ENCODE assay signal across 8 mouse cellular contexts in genomic region chr9:64045117-64045890, GRCm38 (mm10). TPM values are rescaled to one million over a fixed set of nuclear protein-coding genes. Genes with fewer than 3 reads are reported as not detected.
A peak's percentile ranks its signal among the peaks of the same experiment; 100 is the strongest.
DNase-seq lines count a peak whose midpoint lies in the region; ATAC-seq and TF ChIP-seq lines count a peak whose summit lies in the region.

No protein-coding gene starts in this region.

- H3K4me2 ChIP-seq in lung, postnatal 0 days (replicated peaks; ENCODE audit: low read depth, low read length) = 0 out of 2 replicates have a peak overlapping the region, but pooled peaks have one; percentile 0
- no peak overlapping the region for H3K4me2 ChIP-seq in stomach, embryonic 14.5 days (replicated peaks; ENCODE audit: low read depth, low read length)

- H3K36me3 ChIP-seq in ES-E14 (ENCODE audit: control insufficient read depth, insufficient read depth, low read length, poor library complexity, severe bottlenecking) = no peaks in the 10 kb centered on the region
- H3K36me3 ChIP-seq in heart, adult 2 months (ENCODE audit: control insufficient read depth, insufficient read depth, low read length) = no peaks in the 10 kb centered on the region
- H3K36me3 ChIP-seq in lung, postnatal 0 days (ENCODE audit: insufficient read depth, low read length) = no peaks in the 10 kb centered on the region
- H3K36me3 ChIP-seq in stomach, embryonic 14.5 days (ENCODE audit: control insufficient read depth, insufficient read depth, low read length) = no peaks in the 10 kb centered on the region

- no peak for TF ChIP-seq POLR2A in heart, adult 2 months (IDR thresholded peaks at IDR 0.05; ENCODE audit: insufficient read depth, low read depth, low read length)

- H3K9me3 ChIP-seq in ES-E14 (ENCODE audit: control insufficient read depth, insufficient read depth, low read depth, low read length) = no peaks in the 10 kb centered on the region
- H3K9me3 ChIP-seq in lung, postnatal 0 days (ENCODE audit: low read length) = no peaks in the 10 kb centered on the region
- H3K9me3 ChIP-seq in stomach, embryonic 14.5 days (ENCODE audit: control insufficient read depth, low read depth, low read length) = no peaks in the 10 kb centered on the region

- no peak overlapping the region for H3K4me3 ChIP-seq in ES-E14 (ENCODE audit: insufficient read depth in 1 of 2, low read depth in 1 of 2, low read length in 2 of 2, poor library complexity in 1 of 2, severe bottlenecking in 1 of 2)
- no peak overlapping the region for H3K4me3 ChIP-seq in heart, adult 2 months
- no peak overlapping the region for H3K4me3 ChIP-seq in lung, postnatal 0 days (ENCODE audit: low read depth, low read length)
- no peak overlapping the region for H3K4me3 ChIP-seq in stomach, embryonic 14.5 days (ENCODE audit: low read depth, low read length)

- no peaks in the 10 kb centered on the region for H3K79me2 ChIP-seq in heart, adult 2 months (replicated peaks; ENCODE audit: control insufficient read depth, insufficient read depth, low read length)

- H3K27me3 ChIP-seq in heart, adult 2 months (ENCODE audit: control insufficient read depth, insufficient read depth, low read length) = no peaks in the 10 kb centered on the region
- no peaks in the 10 kb centered on the region for H3K27me3 ChIP-seq in lung, postnatal 0 days (replicated peaks; ENCODE audit: insufficient read depth, low read length)
- H3K27me3 ChIP-seq in stomach, embryonic 14.5 days (ENCODE audit: control insufficient read depth, insufficient read depth, low read length) = no peaks in the 10 kb centered on the region

- intact Hi-C loops in heart, adult 2 months (cut with DNase I) = no loop called here

- H3K27ac ChIP-seq in ES-E14 (ENCODE audit: insufficient read depth, low read depth, low read length, poor library complexity, severe bottlenecking) = peak overlapping the region; percentile 13; the same call in 1 of the 2 replicates
- H3K27ac ChIP-seq in heart, adult 2 months = peak overlapping the region; percentile 58
- peak overlapping the region; percentile 81 for H3K27ac ChIP-seq in lung, postnatal 0 days (ENCODE audit: low read length)
- peak overlapping the region; percentile 74 for H3K27ac ChIP-seq in stomach, embryonic 14.5 days (ENCODE audit: low read length)

- no peak for DNase-seq in ES-E14 (ENCODE audit: low read depth, low spot score)
- DNase-seq in adrenal gland, postnatal 36 days = peak; percentile 40 to 70
- DNase-seq in heart, adult 2 months = peak; percentile 61 to 72
- peak; percentile 68 for DNase-seq in kidney, adult 9 months
- peak; percentile 82 for DNase-seq in lung, postnatal 0 days (ENCODE audit: low spot score)
- no peak for DNase-seq in frontal cortex, postnatal 10 days (ENCODE audit: low spot score in 2 of 2)
- no peak for DNase-seq in cerebellum, postnatal 4 days (ENCODE audit: low spot score in 2 of 2)

- H3K4me1 ChIP-seq in ES-E14 (ENCODE audit: control insufficient read depth in 2 of 2, insufficient read depth in 2 of 2, low read length in 2 of 2, poor library complexity in 1 of 2) = peaks cover 10 to 29% of the 10 kb centered on the region in 2 experiments
- H3K4me1 ChIP-seq in heart, adult 2 months (ENCODE audit: control insufficient read depth, insufficient read depth, low read length) = peaks cover 12% of the 10 kb centered on the region
- H3K4me1 ChIP-seq in lung, postnatal 0 days (ENCODE audit: insufficient read depth, low read depth, low read length) = 0 out of 2 replicates have a peak, but pooled peaks cover 11% of the 10 kb centered on the region
- peaks cover 23% of the 10 kb centered on the region for H3K4me1 ChIP-seq in stomach, embryonic 14.5 days (ENCODE audit: control insufficient read depth, insufficient read depth, low read length)

- peak; percentile 27 for TF ChIP-seq CTCF in heart, adult 2 months (IDR thresholded peaks at IDR 0.05)
- TF ChIP-seq CTCF in lung, postnatal 0 days (IDR thresholded peaks at IDR 0.05) = peak; percentile 40

- peak; percentile 81 for ATAC-seq in lung, postnatal 0 days
- peak; percentile 88 for ATAC-seq in stomach, embryonic 14.5 days (ENCODE audit: insufficient number of reproducible peaks, insufficient read depth, low FRiP score, low read depth)

- TF ChIP-seq EP300 in heart, adult 2 months (IDR thresholded peaks at IDR 0.05; ENCODE audit: insufficient read depth, low read depth, low read length) = no peak
- TF ChIP-seq EP300 in lung, postnatal 0 days (IDR thresholded peaks at IDR 0.05) = peak; percentile 75

- H3K9ac ChIP-seq in ES-E14 (ENCODE audit: insufficient read depth, low read depth, low read length, poor library complexity, severe bottlenecking) = peak overlapping the region; percentile 7; the same call in 1 of the 2 replicates
- 0 out of 2 replicates have a peak overlapping the region, but pooled peaks have one; percentile 14 for H3K9ac ChIP-seq in heart, adult 2 months (ENCODE audit: low read depth, low read length)
- no peak overlapping the region for H3K9ac ChIP-seq in lung, postnatal 0 days (replicated peaks; ENCODE audit: low read depth)
- H3K9ac ChIP-seq in stomach, embryonic 14.5 days (replicated peaks; ENCODE audit: low read depth, low read length) = no peak overlapping the region

- in situ Hi-C loops in ES-E14 (cut with MboI; ENCODE audit: low sequenced_read_pairs in 2 of 2, unreplicated experiment in 2 of 2) = no loop called here

- 11% methylated on average over 14 of the region's 14 CpGs for WGBS in heart, adult 2 months
- whole genome bisulfite sequencing in lung, postnatal 0 days = 10% methylated on average over 14 of the region's 14 CpGs
- WGBS in stomach, embryonic 14.5 days = 14% methylated on average over 14 of the region's 14 CpGs

TF ChIP-seq in ES-E14, 5 proteins besides CTCF, POLR2A, EP300 and RAD21:
- TF ChIP-seq ZC3H11A (IDR thresholded peaks at IDR 0.05; ENCODE audit: borderline replicate concordance, low read depth, low read length) (no peak), CHD2 (IDR thresholded peaks at IDR 0.05; ENCODE audit: low read depth, low read length) (no peak), MAFK (IDR thresholded peaks at IDR 0.05; ENCODE audit: insufficient read depth, low read depth, low read length) (no peak), HCFC1 (IDR thresholded peaks at IDR 0.05; ENCODE audit: borderline replicate concordance, insufficient read depth, low read length) (no peak), ZNF384 (IDR thresholded peaks at IDR 0.05; ENCODE audit: low read depth, low read length) (no peak)

RNA-seq across cellular contexts. Expression of gene Smad6, which starts 23.4 kb away (rescaled TPM):
- 6.8 and 8.7 TPM in 2 replicates for total RNA-seq in ES-E14 (2012; rRNA removed)
- 10 to 100 TPM in 1 of 2 experiments, 1 to 10 TPM in 1; 6.3 to 12.7 TPM for total RNA-seq in adrenal gland, postnatal 36 days (2021)
- 10 to 100 TPM; 11.0 to 15.1 TPM for total RNA-seq in heart, adult 2 months (2021)
- 9.6 and 14.7 TPM in 2 replicates for polyA plus RNA-seq in heart, adult 2 months (2012; rRNA removed)
- 13.4 and 15.3 TPM in 2 replicates for polyA plus RNA-seq in lung, postnatal 0 days (2015; fragmentation: Nextera tagmentation; extraction: Ambion mirVana)
- polyA plus RNA-seq in stomach, embryonic 14.5 days (2014; fragmentation: Nextera tagmentation; extraction: Ambion mirVana) = 7.5 and 9.7 TPM in 2 replicates

Comparison
In these comparisons a context has a peak if more than half of its experiments do, and no peak if none do; other contexts are left out.
1. DNase-seq: peak in adrenal gland, postnatal 36 days (2 of 2), heart, adult 2 months (2 of 2), kidney, adult 9 months (single experiment) and lung, postnatal 0 days (single experiment); none in ES-E14 (single experiment), frontal cortex, postnatal 10 days (0 of 2) and cerebellum, postnatal 4 days (0 of 2).
2. H3K27ac ChIP-seq: peak in every context shown above with its lines; median percentile 81 in lung, postnatal 0 days; 74 in stomach, embryonic 14.5 days; 58 in heart, adult 2 months; 13 in ES-E14.
3. H3K9ac ChIP-seq: peak in ES-E14 (single experiment) and heart, adult 2 months (single experiment); none in lung, postnatal 0 days (single experiment) and stomach, embryonic 14.5 days (single experiment).